8 mouse cellular contexts compared by ENCODE assay signal in the genomic region with DNA sequence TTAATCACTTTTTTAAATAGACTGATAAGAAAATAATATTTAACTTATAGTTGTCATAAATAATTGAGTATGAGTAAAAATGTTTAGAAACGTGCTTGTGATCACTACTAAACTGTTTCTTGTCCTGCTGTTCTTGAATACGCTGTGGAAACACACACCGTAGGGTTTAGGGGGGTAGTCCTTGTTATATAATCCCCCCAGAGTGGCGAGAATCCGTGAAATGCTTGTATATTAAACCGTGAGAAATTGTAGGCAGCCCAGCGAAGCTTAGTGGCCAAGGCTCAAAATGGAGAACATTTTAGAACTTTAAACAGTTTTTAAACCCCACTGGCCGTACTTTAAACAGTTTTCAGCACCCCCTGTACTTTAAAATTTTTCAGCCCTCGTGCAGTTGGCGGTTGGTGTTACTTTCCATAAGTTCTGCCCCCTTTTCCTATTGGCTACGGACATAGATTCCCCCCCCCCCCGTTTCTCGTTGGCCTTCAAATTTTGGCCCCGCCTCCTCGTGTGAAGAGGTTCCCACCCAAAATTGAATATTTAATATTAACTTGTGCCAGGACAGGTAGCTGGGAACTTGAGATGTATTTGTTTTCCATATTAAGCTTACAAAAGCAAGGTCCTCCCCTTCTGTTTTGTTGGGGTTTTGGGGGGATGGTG. TPM values are rescaled to one million over a fixed set of nuclear protein-coding genes. Genes with fewer than 3 reads are reported as not detected.
DNase-seq lines count a peak whose midpoint lies in the region; ATAC-seq lines count a peak whose summit lies in the region.

No protein-coding gene starts in this region.

- no peaks in the 10 kb centered on the region for H3K36me3 ChIP-seq in hindbrain, embryonic 12.5 days
- no peaks in the 10 kb centered on the region for H3K36me3 ChIP-seq in limb, embryonic 15.5 days
- H3K36me3 ChIP-seq in midbrain, embryonic 15.5 days (replicated peaks): no peaks in the 10 kb centered on the region

- intact Hi-C loops in gastrocnemius, postnatal 14 days (cut with DNase I; ENCODE audit: low total_unique reads): no loop called here

- no peaks in the 10 kb centered on the region for H3K4me1 ChIP-seq in hindbrain, embryonic 12.5 days
- H3K4me1 ChIP-seq in limb, embryonic 15.5 days: no peaks in the 10 kb centered on the region
- H3K4me1 ChIP-seq in midbrain, embryonic 15.5 days: no peaks in the 10 kb centered on the region

- WGBS in hindbrain, embryonic 12.5 days: 18% methylated on average over 15 of the region's 15 CpGs
- WGBS in limb, embryonic 15.5 days: 24% methylated on average over 15 of the region's 15 CpGs
- 24% methylated on average over 15 of the region's 15 CpGs for WGBS in midbrain, embryonic 15.5 days

- H3K27ac ChIP-seq in hindbrain, embryonic 12.5 days: peak overlapping the region; percentile 89; the same call in 1 of the 2 replicates
- H3K27ac ChIP-seq in limb, embryonic 15.5 days: peak overlapping the region; percentile 91; the same call in 1 of the 2 replicates
- H3K27ac ChIP-seq in midbrain, embryonic 15.5 days: 0 out of 2 replicates have a peak overlapping the region, but pooled peaks have one; percentile 89

- peak; percentile 10 for DNase-seq in gastrocnemius, postnatal 14 days
- no peak for DNase-seq in gastrocnemius, adult 8-10 months (ENCODE audit: low spot score in 2 of 2)
- peak; percentile 27 to 45 for DNase-seq in adrenal gland, postnatal 36 days
- peak; percentile 2 to 23 for DNase-seq in thymus, postnatal 36 days

- peak overlapping the region; percentile 47 for H3K4me3 ChIP-seq in hindbrain, embryonic 12.5 days
- peak overlapping the region; percentile 53 for H3K4me3 ChIP-seq in limb, embryonic 15.5 days
- H3K4me3 ChIP-seq in midbrain, embryonic 15.5 days: peak overlapping the region; percentile 59

- no peaks in the 10 kb centered on the region for H3K9me3 ChIP-seq in hindbrain, embryonic 12.5 days (replicated peaks)
- H3K9me3 ChIP-seq in limb, embryonic 15.5 days: no peaks in the 10 kb centered on the region
- no peaks in the 10 kb centered on the region for H3K9me3 ChIP-seq in midbrain, embryonic 15.5 days

- 0 out of 2 replicates have a peak overlapping the region, but pooled peaks have one; percentile 55 for H3K9ac ChIP-seq in hindbrain, embryonic 12.5 days
- H3K9ac ChIP-seq in limb, embryonic 15.5 days: no peak overlapping the region
- H3K9ac ChIP-seq in midbrain, embryonic 15.5 days: no peak overlapping the region

- peak overlapping the region; percentile 42 for H3K4me2 ChIP-seq in hindbrain, embryonic 12.5 days (replicated peaks)
- peak overlapping the region; percentile 42 for H3K4me2 ChIP-seq in limb, embryonic 15.5 days
- H3K4me2 ChIP-seq in midbrain, embryonic 15.5 days: peak overlapping the region; percentile 49

- no peaks in the 10 kb centered on the region for H3K27me3 ChIP-seq in hindbrain, embryonic 12.5 days
- H3K27me3 ChIP-seq in limb, embryonic 15.5 days: no peaks in the 10 kb centered on the region
- 0 out of 2 replicates have a peak, but pooled peaks cover 2% of the 10 kb centered on the region for H3K27me3 ChIP-seq in midbrain, embryonic 15.5 days (replicated peaks)

- ATAC-seq in erythroblast, adult 5-6 weeks (replicated peaks; ENCODE audit: low FRiP score, poor library complexity, severe bottlenecking): peak; percentile 80
- peak; percentile 55; the same call in 1 of the 2 replicates for ATAC-seq in hindbrain, embryonic 12.5 days (ENCODE audit: low FRiP score)
- no peak for ATAC-seq in limb, embryonic 15.5 days (ENCODE audit: insufficient number of reproducible peaks, low FRiP score, low TSS enrichment, low read depth)
- peak; percentile 56; the same call in 1 of the 2 replicates for ATAC-seq in midbrain, embryonic 15.5 days (replicated peaks)

RNA-seq across cellular contexts. Expression of a gene that starts 1.0 kb away (rescaled TPM):
- total RNA-seq in gastrocnemius, postnatal 14 days (2021): 1 to 10 TPM; 3.0 to 3.3 TPM
- total RNA-seq in gastrocnemius, adult 8-10 months (2022): 1 to 10 TPM; 2.7 to 3.6 (median 2.9) TPM
- 10 to 100 TPM; 12.5 to 18.6 TPM for total RNA-seq in adrenal gland, postnatal 36 days (2021)
- total RNA-seq in erythroblast, adult 5-6 weeks (2015; ENCODE audit: low replicate concordance): 7.5 and 7.9 TPM in 2 replicates
- total RNA-seq in erythroblast, adult 5-6 weeks (2017; ENCODE audit: low replicate concordance): 3.6 and 4.5 TPM in 2 replicates
- polyA plus RNA-seq in hindbrain, embryonic 12.5 days (2016; fragmentation: Nextera tagmentation; extraction: Ambion mirVana): 13.7 and 14.4 TPM in 2 replicates
- 17.8 and 17.9 TPM in 2 replicates for polyA plus RNA-seq in limb, embryonic 15.5 days (2015; fragmentation: Nextera tagmentation; extraction: Ambion mirVana)
- 16.0 and 19.2 TPM in 2 replicates for polyA plus RNA-seq in midbrain, embryonic 15.5 days (2015; fragmentation: Nextera tagmentation; extraction: Ambion mirVana)

RNA-seq across cellular contexts. Expression of a gene that starts 30.8 kb away (rescaled TPM):
- total RNA-seq in gastrocnemius, postnatal 14 days (2021): under 1 TPM in 1 of 2 experiments, not detected in 1; 0.02 TPM
- total RNA-seq in gastrocnemius, adult 8-10 months (2022): not detected
- not detected for total RNA-seq in adrenal gland, postnatal 36 days (2021)
- not detected in 2 replicates for total RNA-seq in erythroblast, adult 5-6 weeks (2015; ENCODE audit: low replicate concordance)
- not detected in 2 replicates for total RNA-seq in erythroblast, adult 5-6 weeks (2017; ENCODE audit: low replicate concordance)
- polyA plus RNA-seq in hindbrain, embryonic 12.5 days (2016; fragmentation: Nextera tagmentation; extraction: Ambion mirVana): 0.10 TPM in 1 of 2 replicates, not detected in the other
- not detected in 2 replicates for polyA plus RNA-seq in limb, embryonic 15.5 days (2015; fragmentation: Nextera tagmentation; extraction: Ambion mirVana)
- 0.04 and 0.05 TPM in 2 replicates for polyA plus RNA-seq in midbrain, embryonic 15.5 days (2015; fragmentation: Nextera tagmentation; extraction: Ambion mirVana)

Comparison
In these comparisons a context has a peak if more than half of its experiments do, and no peak if none do; other contexts are left out.
1. DNase-seq: peak in gastrocnemius, postnatal 14 days (single experiment), adrenal gland, postnatal 36 days (2 of 2) and thymus, postnatal 36 days (2 of 2); none in gastrocnemius, adult 8-10 months (0 of 2).
2. Peak in every context shown above with its lines, with median percentiles within 50 percentile points of each other: H3K27ac ChIP-seq, H3K4me2 ChIP-seq and H3K4me3 ChIP-seq.